Mouse (Mus musculus) bone marrow, adult 2 months (tissue): ENCODE measurements at regions not wholly inside any gene's neighbourhood (a gene's known extent, or its start where the extent isn't known, plus 50 kb on each side); places are given as distances from the start of the nearest gene placed in this dataset.

Experiments used
- H3K27ac ChIP-seq: fragments of 200-500 bp; 2 replicates; pipeline ENCODE4 v1.5.1; 2012; ENCODE audit warnings: low read depth, mild to moderate bottlenecking, control low read depth, inconsistent platforms, low read length; ENCODE audit not compliant: control insufficient read depth, poor library complexity, insufficient read depth
- H3K4me1 ChIP-seq: fragments of 200-500 bp; 2 replicates; pipeline ENCODE4 v1.6.1; 2011; ENCODE audit warnings: low read length; ENCODE audit not compliant: control insufficient read depth, insufficient read depth
- H3K4me3 ChIP-seq: fragments of 200-500 bp; replicated peaks from 2 replicates; pipeline ENCODE3; 2011; ENCODE audit warnings: mild to moderate bottlenecking, low read depth, low read length, control low read depth; ENCODE audit not compliant: control insufficient read depth
- CTCF ChIP-seq: fragments of 200-500 bp; IDR thresholded peaks from 2 replicates; pipeline ENCODE4 v1.5.1; 2011; ENCODE audit warnings: low read length, control low read depth; ENCODE audit not compliant: control insufficient read depth, insufficient read depth
- POLR2A ChIP-seq: fragments of 200-500 bp; IDR thresholded peaks from 2 replicates; pipeline ENCODE4 v1.6.1; 2011; ENCODE audit warnings: low read depth, mild to moderate bottlenecking, control low read depth, low read length, borderline replicate concordance; ENCODE audit not compliant: control insufficient read depth
- WGBS: fragments of 180-500 bp; shearing (Covaris S2); methylation state at CpG from one replicate; pipeline ENCODE4 v1.1.7; 2018; 5-methylcytosine and 5-hydroxymethylcytosine counted together

- no peak for TF ChIP-seq POLR2A
- no peak for TF ChIP-seq CTCF
- Histone ChIP-seq H3K27ac (no peak overlapping the region), H3K4me3 (no peak overlapping the region), H3K4me1 (0 out of 2 replicates have a peak, but pooled peaks cover 2% of the 10 kb centered on the region)
- WGBS: 86% methylated on average over 3 of the region's 3 CpGs
These were observed 115.7 kb upstream of the Sox5 start for GRCm38 (mm10) chr6:144897526-144897925.

GRCm38 (mm10) chr6:144890914-144891313 lies 109.1 kb upstream of the Sox5 start:
- no peak overlapping the region for H3K4me3 ChIP-seq
- TF ChIP-seq CTCF (no peak), POLR2A (no peak)
- WGBS: 24% methylated on average over 2 of the region's 2 CpGs
- no peaks in the 10 kb centered on the region for H3K4me1 ChIP-seq
- no peak overlapping the region for H3K27ac ChIP-seq

GRCm38 (mm10) chr6:144890166-144890565 lies 108.4 kb upstream of the Sox5 start:
- Histone ChIP-seq H3K4me3 (no peak overlapping the region), H3K4me1 (no peaks in the 10 kb centered on the region), H3K27ac (no peak overlapping the region)
- WGBS: 56% methylated on average over 8 of the region's 8 CpGs
- TF ChIP-seq CTCF: no peak

- WGBS: 74% methylated on average over 4 of the region's 4 CpGs
- H3K27ac ChIP-seq: no peak overlapping the region
- no peak overlapping the region for H3K4me3 ChIP-seq
- TF ChIP-seq CTCF (no peak), POLR2A (no peak)
- no peaks in the 10 kb centered on the region for H3K4me1 ChIP-seq
These were observed 101.3 kb upstream of the Sox5 start for GRCm38 (mm10) chr6:144883117-144883516.

GRCm38 (mm10) chr6:144880098-144880497 lies 98.3 kb upstream of the Sox5 start:
- Histone ChIP-seq H3K4me1 (no peaks in the 10 kb centered on the region), H3K27ac (no peak overlapping the region), H3K4me3 (no peak overlapping the region)
- WGBS: 86% methylated on average over 10 of the region's 10 CpGs
- TF ChIP-seq CTCF: no peak
- TF ChIP-seq POLR2A: no peak

GRCm38 (mm10) chr6:144876758-144877157 lies 95.0 kb upstream of the Sox5 start:
- H3K27ac ChIP-seq: no peak overlapping the region
- no peaks in the 10 kb centered on the region for H3K4me1 ChIP-seq
- no peak for TF ChIP-seq CTCF
- TF ChIP-seq POLR2A: no peak
- 68% methylated on average over 12 of the region's 12 CpGs for WGBS
- H3K4me3 ChIP-seq: no peak overlapping the region

GRCm38 (mm10) chr6:144875862-144876261 lies 94.1 kb upstream of the Sox5 start:
- TF ChIP-seq CTCF (no peak), POLR2A (no peak)
- no peaks in the 10 kb centered on the region for H3K4me1 ChIP-seq
- WGBS: 55% methylated on average over 9 of the region's 9 CpGs
- no peak overlapping the region for H3K4me3 ChIP-seq
- no peak overlapping the region for H3K27ac ChIP-seq

GRCm38 (mm10) chr6:144874251-144874650 lies 92.5 kb upstream of the Sox5 start:
- Histone ChIP-seq H3K4me1 (no peaks in the 10 kb centered on the region), H3K27ac (no peak overlapping the region), H3K4me3 (no peak overlapping the region)
- WGBS: 86% methylated on average over 5 of the region's 5 CpGs
- no peak for TF ChIP-seq CTCF
- no peak for TF ChIP-seq POLR2A

- TF ChIP-seq CTCF (no peak), POLR2A (no peak)
- H3K27ac ChIP-seq: no peak overlapping the region
- 85% methylated on average over 8 of the region's 8 CpGs for WGBS
- H3K4me3 ChIP-seq: no peak overlapping the region
- H3K4me1 ChIP-seq: no peaks in the 10 kb centered on the region
These were observed 89.2 kb upstream of the Sox5 start for GRCm38 (mm10) chr6:144870949-144871348.
